Mouse (Mus musculus) cerebellum, adult 2 months (tissue): ENCODE measurements around the gene Fmnl2. TPM values are rescaled to one million over a fixed set of nuclear protein-coding genes. Genes with fewer than 3 reads are reported as not detected.

ENCODE experiments used
- DNase-seq, 2 experiments: peaks; one replicate each; pipeline ENCODE4 v3.0.0; 2021
- H3K27ac ChIP-seq: fragments of 200-500 bp; 2 replicates; pipeline ENCODE4 v1.5.1; 2012; ENCODE audit warnings: low read length, control low read depth, inconsistent platforms; ENCODE audit not compliant: insufficient read depth
- H3K27me3 ChIP-seq: fragments of 200-500 bp; 2 replicates; pipeline ENCODE4 v1.6.1; 2012; ENCODE audit warnings: inconsistent platforms, mild to moderate bottlenecking, low read length, moderate library complexity; ENCODE audit not compliant: control insufficient read depth, insufficient read depth
- H3K4me1 ChIP-seq: fragments of 200-500 bp; 2 replicates; pipeline ENCODE4 v1.6.1; 2011; ENCODE audit warnings: low read length; ENCODE audit not compliant: control insufficient read depth, insufficient read depth
- H3K4me3 ChIP-seq: fragments of 200-500 bp; replicated peaks from 2 replicates; pipeline ENCODE3; 2011; ENCODE audit warnings: mild to moderate bottlenecking, low read depth, low read length, control low read depth; ENCODE audit not compliant: insufficient read depth
- CTCF ChIP-seq: fragments of 200-500 bp; IDR thresholded peaks from 2 replicates; pipeline ENCODE4 v1.5.1; 2011; ENCODE audit warnings: low read depth, mild to moderate bottlenecking, control low read depth, low read length, moderate library complexity, borderline replicate concordance; ENCODE audit not compliant: insufficient read depth
- POLR2A ChIP-seq: fragments of 200-500 bp; IDR thresholded peaks from 2 replicates; pipeline ENCODE4 v1.6.1; 2011; ENCODE audit warnings: low read length, control low read depth, borderline replicate concordance; ENCODE audit not compliant: insufficient read depth
- WGBS: fragments of 180-500 bp; shearing (Covaris S2); methylation state at CpG from one replicate; pipeline ENCODE4 v1.1.7; 2018; 5-methylcytosine and 5-hydroxymethylcytosine counted together
- polyA plus RNA-seq: library from polyadenylated mRNA; depleted of rRNA; stranded (reverse); fragments of >200 nt; gene quantifications from 2 replicates; pipeline ENCODE4 v1.2.3, GENCODE M21; 2012

The Fmnl2 gene
- polyA plus RNA-seq, 1 experiment = 25.3 TPM

DNA sequence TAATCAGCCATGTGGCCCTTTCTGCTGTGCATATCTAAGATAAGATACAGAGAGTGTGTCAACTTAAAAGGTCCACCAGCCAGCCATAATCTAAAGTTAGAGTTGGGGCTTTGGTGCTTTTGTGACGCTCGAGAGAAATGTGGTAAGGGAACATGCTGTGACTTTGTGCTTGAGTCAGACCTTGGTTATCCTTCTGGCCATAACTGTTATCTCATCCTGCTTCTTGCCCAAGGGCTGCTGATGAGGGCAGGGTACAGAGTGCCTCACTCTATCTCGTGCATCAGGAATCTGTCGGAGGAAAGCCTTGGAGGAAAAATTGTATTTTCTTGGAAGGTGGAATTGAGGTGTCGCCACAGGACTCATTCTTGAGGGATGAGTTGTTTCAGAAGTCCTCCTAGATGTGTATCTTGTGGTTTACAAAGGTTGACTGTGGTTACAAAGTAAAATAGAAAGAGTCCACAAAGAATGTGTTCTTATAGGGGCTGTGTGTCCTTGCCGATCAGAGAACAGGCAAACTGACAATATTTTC, 94.6 kb downstream of the Fmnl2 start:
- WGBS = 89% methylated on average over 6 of the region's 6 CpGs
- Histone ChIP-seq H3K27ac (no peak overlapping the region), H3K4me3 (no peak overlapping the region), H3K27me3 (no peaks in the 10 kb centered on the region), H3K4me1 (peaks cover 6% of the 10 kb centered on the region; the same call in 1 of the 2 replicates)
- no peak for TF ChIP-seq POLR2A
- no peak for TF ChIP-seq CTCF
- no peak for DNase-seq

DNA sequence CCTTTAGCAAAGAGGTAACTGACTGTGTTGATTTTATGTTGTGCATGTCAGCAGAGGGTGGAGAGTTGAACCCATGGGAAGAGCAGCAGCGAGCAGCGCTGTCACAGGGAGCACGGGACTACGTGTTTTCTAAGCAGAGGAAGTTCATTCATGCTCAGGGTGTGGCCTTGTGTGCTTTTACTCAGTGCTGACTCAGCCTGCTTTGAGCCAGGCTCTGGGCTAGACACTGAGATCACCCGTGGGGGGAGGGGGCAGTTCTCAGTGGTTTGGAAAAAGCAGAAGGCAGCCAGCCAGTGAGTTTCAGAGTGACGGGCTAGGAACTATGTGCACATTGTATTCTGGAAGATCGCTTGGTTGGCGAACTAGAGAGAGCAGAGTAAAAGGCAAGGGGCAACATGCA, 97.4 kb downstream of the Fmnl2 start:
- no peak overlapping the region for H3K27ac ChIP-seq
- DNase-seq = peak in 1 of 2 experiments; percentile 60
- no peaks in the 10 kb centered on the region for H3K27me3 ChIP-seq
- WGBS = 59% methylated on average over 8 of the region's 8 CpGs
- peaks cover 23% of the 10 kb centered on the region for H3K4me1 ChIP-seq
- TF ChIP-seq POLR2A (no peak), CTCF (no peak)
- H3K4me3 ChIP-seq = no peak overlapping the region

DNA sequence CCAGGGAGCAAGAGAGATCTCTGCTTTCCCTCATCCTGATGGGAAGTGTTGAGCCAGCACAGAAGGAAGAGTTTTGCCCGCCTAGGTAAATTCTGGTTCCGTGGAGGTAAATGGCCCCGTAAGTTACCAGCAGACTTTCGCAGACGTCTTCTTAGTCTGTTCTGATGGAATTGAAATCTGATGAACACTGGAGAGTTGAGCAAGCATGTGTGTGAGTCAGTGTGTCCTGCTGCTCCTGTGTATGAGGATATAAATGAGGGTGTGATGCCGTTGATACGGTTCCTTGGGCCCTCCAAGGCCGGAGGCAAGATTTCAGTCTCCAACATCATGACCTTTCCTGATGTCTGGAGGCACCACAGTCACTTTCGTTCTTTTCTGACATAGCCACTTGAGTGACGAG, 98.2 kb downstream of the Fmnl2 start:
- no peak for DNase-seq
- no peak for TF ChIP-seq CTCF
- no peak for TF ChIP-seq POLR2A
- H3K27ac ChIP-seq = no peak overlapping the region
- 94% methylated on average over 10 of the region's 10 CpGs for WGBS
- no peak overlapping the region for H3K4me3 ChIP-seq
- H3K4me1 ChIP-seq = peaks cover 22% of the 10 kb centered on the region
- no peaks in the 10 kb centered on the region for H3K27me3 ChIP-seq

DNA sequence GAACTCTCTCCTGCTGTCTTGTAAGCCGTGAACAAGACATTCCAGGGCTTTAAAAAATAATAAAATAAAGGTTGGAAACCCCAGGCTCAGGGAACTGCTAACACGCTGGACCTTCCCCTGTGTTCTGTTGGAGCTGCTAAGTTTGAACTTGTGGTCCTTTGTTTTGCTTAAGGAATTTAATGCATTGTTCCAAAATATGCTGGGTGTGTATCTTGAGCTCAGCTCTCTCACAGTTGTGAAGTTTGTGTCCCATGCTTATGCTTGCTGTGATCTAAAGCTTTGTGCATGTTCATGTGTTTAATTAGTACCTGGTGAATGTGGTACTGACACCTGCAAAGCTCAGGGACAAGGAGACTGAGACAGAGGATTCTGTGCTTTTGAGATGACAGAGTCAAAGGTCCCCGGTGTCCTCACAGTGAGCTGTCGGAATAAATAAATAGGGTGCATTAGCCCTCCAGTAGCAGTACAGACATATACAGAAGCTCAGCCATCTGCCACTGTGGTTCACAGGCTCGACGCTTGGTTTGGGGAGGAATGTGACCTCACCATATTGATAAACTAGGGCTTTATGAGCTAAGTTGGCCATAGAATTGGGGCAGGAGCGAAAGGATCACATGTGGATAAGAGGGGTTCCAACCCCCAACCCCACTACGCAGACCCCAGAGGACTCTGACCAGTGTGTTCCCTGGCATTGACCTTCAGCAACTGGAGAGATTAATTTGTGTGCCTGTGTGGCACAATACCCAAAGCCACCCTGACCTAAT, 100.3 kb downstream of the Fmnl2 start:
- DNase-seq = no peak
- peaks cover 25% of the 10 kb centered on the region for H3K4me1 ChIP-seq
- TF ChIP-seq CTCF (no peak), POLR2A (no peak)
- H3K27me3 ChIP-seq = no peaks in the 10 kb centered on the region
- H3K27ac ChIP-seq = no peak overlapping the region
- H3K4me3 ChIP-seq = no peak overlapping the region
- WGBS = 61% methylated on average over 8 of the region's 8 CpGs

DNA sequence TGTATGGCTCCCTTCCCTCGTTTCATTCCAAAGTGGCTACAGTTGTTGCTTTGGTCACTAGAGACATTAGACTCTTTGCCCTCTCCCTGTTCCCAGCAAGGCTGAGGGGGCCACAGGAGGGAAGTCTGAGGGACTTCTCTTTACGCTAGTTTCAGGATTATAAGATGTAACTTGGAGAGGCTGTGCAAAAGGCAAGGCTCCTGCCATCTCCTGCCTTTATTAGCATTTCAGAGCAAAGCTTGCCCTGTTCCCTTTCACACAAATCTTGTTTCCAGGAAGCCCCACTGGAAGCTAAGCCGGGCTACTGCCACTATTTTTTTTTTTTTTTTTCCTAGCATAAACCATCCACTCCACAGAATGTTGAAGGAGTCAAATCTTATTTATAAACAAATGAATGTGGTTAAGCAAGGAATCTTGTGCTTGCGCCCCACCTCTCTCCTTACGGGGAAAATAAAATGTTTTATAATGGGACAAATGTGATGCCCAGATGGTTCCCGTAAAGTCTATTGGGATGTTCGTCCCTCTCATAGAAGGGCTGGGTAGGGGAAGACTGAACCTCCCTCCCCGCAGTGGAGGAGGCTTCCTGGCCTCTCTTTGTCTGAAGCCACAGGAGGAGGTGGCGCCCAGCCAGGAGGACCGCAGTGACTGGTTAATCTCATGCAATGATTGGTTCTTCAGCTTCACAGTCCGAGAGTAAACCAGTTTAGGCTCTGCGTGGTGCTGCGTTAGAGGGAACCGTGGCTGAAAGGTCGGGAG, 101.1 kb downstream of the Fmnl2 start:
- peak overlapping the region; percentile 46; the same call in 1 of the 2 replicates for H3K27ac ChIP-seq
- no peak for TF ChIP-seq CTCF
- peak; percentile 21; the same call in 1 of the 2 replicates for TF ChIP-seq POLR2A
- peaks cover 28% of the 10 kb centered on the region for H3K4me1 ChIP-seq
- H3K4me3 ChIP-seq = peak overlapping the region; percentile 45
- H3K27me3 ChIP-seq = no peaks in the 10 kb centered on the region
- WGBS = 11% methylated on average over 15 of the region's 15 CpGs
- DNase-seq = peak; percentile 90 to 91

DNA sequence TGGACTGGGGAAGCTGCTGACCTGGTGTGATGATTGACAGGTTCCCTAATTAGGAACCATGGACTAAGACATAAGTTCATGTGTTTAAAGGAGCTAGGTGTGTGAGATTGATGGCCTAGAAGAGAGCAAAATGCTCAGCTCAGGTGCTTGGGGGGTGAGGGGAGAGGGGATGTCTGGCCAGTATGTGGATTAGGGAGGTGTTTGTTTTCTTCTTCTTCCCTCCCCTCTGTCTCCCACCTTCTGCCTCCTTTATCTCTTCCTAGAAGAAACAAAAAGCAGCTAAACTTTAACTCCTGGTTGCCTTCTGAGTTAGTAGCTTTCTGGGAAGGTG, 101.6 kb downstream of the Fmnl2 start:
- Histone ChIP-seq H3K4me1 (peaks cover 28% of the 10 kb centered on the region), H3K4me3 (peak overlapping the region; percentile 45), H3K27me3 (no peaks in the 10 kb centered on the region), H3K27ac (peak overlapping the region; percentile 46; the same call in 1 of the 2 replicates)
- no peak for DNase-seq
- TF ChIP-seq CTCF (no peak), POLR2A (peak; percentile 3; the same call in 1 of the 2 replicates)

DNA sequence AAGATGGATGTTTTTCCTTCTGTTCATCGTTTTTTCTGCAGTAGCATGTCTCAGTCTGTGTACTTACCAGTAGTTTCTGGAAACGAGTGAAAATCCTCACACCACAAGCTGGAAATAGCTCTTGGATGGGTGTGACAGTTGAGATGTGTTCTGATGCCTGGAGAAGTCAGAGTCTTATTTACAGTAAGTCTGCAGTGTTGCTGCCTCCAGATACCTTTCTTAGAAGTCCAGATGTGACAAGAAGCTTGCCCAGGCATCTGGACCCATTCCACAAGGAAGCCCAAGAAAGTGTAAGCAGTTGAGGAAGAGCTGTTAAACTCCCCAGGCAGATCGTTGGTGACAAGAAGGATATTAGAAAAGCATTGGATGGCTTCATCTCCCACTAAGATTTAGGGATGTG, 102.3 kb downstream of the Fmnl2 start:
- TF ChIP-seq POLR2A = no peak
- TF ChIP-seq CTCF = no peak
- Histone ChIP-seq H3K4me1 (peaks cover 26% of the 10 kb centered on the region), H3K27ac (no peak overlapping the region), H3K27me3 (no peaks in the 10 kb centered on the region), H3K4me3 (no peak overlapping the region)
- DNase-seq = no peak
- WGBS = 59% methylated on average over 3 of the region's 3 CpGs
